Mouse (Mus musculus) cerebellum, adult 2 months (tissue): ENCODE results near the gene Adamts20. TPM values are rescaled to one million over a fixed set of nuclear protein-coding genes. Genes with fewer than 3 reads are reported as not detected.

Experiments
- DNase-seq, 2 experiments: peaks; one replicate each; pipeline ENCODE4 v3.0.0; 2021
- H3K27ac ChIP-seq: fragments of 200-500 bp; 2 replicates; pipeline ENCODE4 v1.5.1; 2012; ENCODE audit warnings: low read length, control low read depth, inconsistent platforms; ENCODE audit not compliant: insufficient read depth
- H3K27me3 ChIP-seq: fragments of 200-500 bp; 2 replicates; pipeline ENCODE4 v1.6.1; 2012; ENCODE audit warnings: inconsistent platforms, mild to moderate bottlenecking, low read length, moderate library complexity; ENCODE audit not compliant: control insufficient read depth, insufficient read depth
- H3K4me1 ChIP-seq: fragments of 200-500 bp; 2 replicates; pipeline ENCODE4 v1.6.1; 2011; ENCODE audit warnings: low read length; ENCODE audit not compliant: control insufficient read depth, insufficient read depth
- H3K4me3 ChIP-seq: fragments of 200-500 bp; replicated peaks from 2 replicates; pipeline ENCODE3; 2011; ENCODE audit warnings: mild to moderate bottlenecking, low read depth, low read length, control low read depth; ENCODE audit not compliant: insufficient read depth
- CTCF ChIP-seq: fragments of 200-500 bp; IDR thresholded peaks from 2 replicates; pipeline ENCODE4 v1.5.1; 2011; ENCODE audit warnings: low read depth, mild to moderate bottlenecking, control low read depth, low read length, moderate library complexity, borderline replicate concordance; ENCODE audit not compliant: insufficient read depth
- POLR2A ChIP-seq: fragments of 200-500 bp; IDR thresholded peaks from 2 replicates; pipeline ENCODE4 v1.6.1; 2011; ENCODE audit warnings: low read length, control low read depth, borderline replicate concordance; ENCODE audit not compliant: insufficient read depth
- WGBS: fragments of 180-500 bp; shearing (Covaris S2); methylation state at CpG from one replicate; pipeline ENCODE4 v1.1.7; 2018; 5-methylcytosine and 5-hydroxymethylcytosine counted together
- polyA plus RNA-seq: library from polyadenylated mRNA; depleted of rRNA; stranded (reverse); fragments of >200 nt; gene quantifications from 2 replicates; pipeline ENCODE4 v1.2.3, GENCODE M21; 2012; rRNA removed

Gene Adamts20
- polyA plus RNA-seq, 1 experiment, result 4.5 TPM

GRCm38 (mm10) chr15:94223101-94223500 lies 242.1 kb downstream of the Adamts20 start:
- no peak for DNase-seq
- H3K4me3 ChIP-seq, result no peak overlapping the region
- TF ChIP-seq POLR2A (no peak), CTCF (no peak)
- peaks cover 2% of the 10 kb centered on the region; the same call in 1 of the 2 replicates for H3K4me1 ChIP-seq
- 25% methylated on average over 8 of the region's 8 CpGs for WGBS
- H3K27me3 ChIP-seq, result no peaks in the 10 kb centered on the region; the same call in 1 of the 2 replicates
- H3K27ac ChIP-seq, result no peak overlapping the region

GRCm38 (mm10) chr15:94220686-94221085 lies 244.5 kb downstream of the Adamts20 start:
- WGBS, result 13% methylated on average over 8 of the region's 8 CpGs
- peaks cover 2% of the 10 kb centered on the region; the same call in 1 of the 2 replicates for H3K4me1 ChIP-seq
- H3K27ac ChIP-seq, result no peak overlapping the region
- no peak for TF ChIP-seq POLR2A
- no peak for TF ChIP-seq CTCF
- H3K4me3 ChIP-seq, result no peak overlapping the region
- DNase-seq, result no peak
- no peaks in the 10 kb centered on the region; the same call in 1 of the 2 replicates for H3K27me3 ChIP-seq

Other genes starting within 250 kb of the Adamts20 start
- 1.7 and 2.1 TPM in 2 replicates for gene Pus7l, start 78.1 kb upstream of the Adamts20 start, polyA plus RNA-seq
- gene Irak4, start 78.2 kb upstream of the Adamts20 start, polyA plus RNA-seq, result 1.9 TPM in 2 replicates
- 44.2 and 49.6 TPM in 2 replicates for gene Twf1, start 124.5 kb upstream of the Adamts20 start, polyA plus RNA-seq
- 9.1 and 9.3 TPM in 2 replicates for gene Tmem117, start 163.8 kb upstream of the Adamts20 start, polyA plus RNA-seq